ENCODE assay signal across 20 mouse cellular contexts in the genomic region with DNA sequence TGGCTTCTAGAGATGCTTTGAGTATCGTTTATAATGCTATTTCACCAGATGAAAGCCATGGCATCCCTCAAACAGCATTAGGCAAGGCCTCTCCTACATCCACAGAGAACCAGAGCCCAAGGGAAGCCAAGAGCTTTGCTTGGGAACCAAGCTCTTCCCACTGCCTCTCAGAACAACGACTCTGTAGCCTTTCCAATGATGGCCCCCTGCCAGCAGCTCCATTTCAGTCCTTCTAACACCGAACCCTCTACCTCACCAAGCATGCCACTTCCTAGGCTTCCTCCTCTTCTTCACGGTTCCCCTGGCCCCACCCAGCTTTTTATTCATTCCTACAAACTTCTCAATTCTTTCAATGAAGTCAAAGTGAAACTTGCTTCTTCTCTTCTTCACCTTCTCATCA.
DNase-seq lines count a peak whose midpoint lies in the region; ATAC-seq and TF ChIP-seq lines count a peak whose summit lies in the region.
"Had no signal": no experiment of that assay in that cellular context is flagged by ENCODE, and none has a peak within 500 bp of the region (broad histone marks: within the 10 kb centered on the region; RNA-seq: fewer than 3 reads in every experiment).

No protein-coding gene starts in this region.

- no peak overlapping the region for H3K9ac ChIP-seq in forebrain, embryonic 11.5 days (ENCODE audit: low read length)
- H3K9ac ChIP-seq: liver, embryonic 14.5 days; stomach, embryonic 15.5 days had no signal

- H3K4me3 ChIP-seq in left cerebral cortex, adult 2 months, result no peak overlapping the region
- H3K4me3 ChIP-seq in forebrain, embryonic 11.5 days (ENCODE audit: low read depth, low read length), result no peak overlapping the region
- H3K4me3 ChIP-seq: forebrain, embryonic 10.5 days; stomach, embryonic 15.5 days had no signal

- H3K4me1 ChIP-seq in forebrain, embryonic 11.5 days (replicated peaks; ENCODE audit: control insufficient read depth, insufficient read depth, low read length), result no peaks in the 10 kb centered on the region; the same call in 1 of the 2 replicates

- WGBS in forebrain, embryonic 11.5 days, result 77% methylated on average over 4 of the region's 4 CpGs

- H3K27me3 ChIP-seq in forebrain, embryonic 11.5 days (ENCODE audit: control insufficient read depth, insufficient read depth, low read length), result no peaks in the 10 kb centered on the region
- H3K27me3 ChIP-seq: stomach, embryonic 15.5 days had no signal

- peak; percentile 62 to 63 for DNase-seq in cerebellum, postnatal 10 days
- DNase-seq in cerebellum, adult 9-10 months, result no peak
- DNase-seq in gastrocnemius, postnatal 14 days, result peak; percentile 30
- DNase-seq in gastrocnemius, adult 8-10 months (ENCODE audit: low spot score in 2 of 2), result no peak
- DNase-seq in left cerebral cortex, adult 2 months (ENCODE audit: extremely low spot score in 1 of 2, low spot score in 2 of 2), result no peak
- no peak for DNase-seq in left cerebral cortex, postnatal 10 days (ENCODE audit: extremely low spot score in 1 of 2, low spot score in 2 of 2)
- DNase-seq in lung, postnatal 10 days, result peak; percentile 49
- no peak for DNase-seq in forebrain, embryonic 11.5 days (ENCODE audit: low spot score)
- DNase-seq: adrenal gland, postnatal 10 days; layer of hippocampus, adult 9-11 months; retina, postnatal 1 day; thymus, adult 2 months had no signal

- no peak for TF ChIP-seq CTCF in left cerebral cortex, adult 2 months (IDR thresholded peaks at IDR 0.05)

- intact Hi-C loops in gastrocnemius, postnatal 14 days (cut with DNase I; ENCODE audit: low total_unique reads), result no loop called here
- intact Hi-C loops in left cerebral cortex, adult 2 months (cut with DNase I), result no loop called here
- intact Hi-C loops in left cerebral cortex, postnatal 10 days (cut with DNase I), result no loop called here

- H3K27ac ChIP-seq in left cerebral cortex, adult 2 months, result peak overlapping the region; percentile 55; the same call in 1 of the 2 replicates
- H3K27ac ChIP-seq in forebrain, embryonic 11.5 days (ENCODE audit: low read depth, low read length), result no peak overlapping the region
- H3K27ac ChIP-seq: forebrain, embryonic 10.5 days; liver, embryonic 14.5 days; stomach, embryonic 15.5 days had no signal

- ATAC-seq in forebrain, embryonic 11.5 days (replicated peaks; ENCODE audit: low FRiP score), result no peak
- ATAC-seq: activated CD4-positive, CD25-positive, alpha-beta regulatory T cell, adult 4 months; hindbrain, embryonic 16.5 days; intestine, embryonic 16.5 days had no signal

- H3K9me3 ChIP-seq in forebrain, embryonic 11.5 days (ENCODE audit: control insufficient read depth, low read length), result no peaks in the 10 kb centered on the region
- H3K9me3 ChIP-seq: forebrain, embryonic 10.5 days; stomach, embryonic 15.5 days had no signal

- H3K36me3 ChIP-seq in forebrain, embryonic 11.5 days (ENCODE audit: control insufficient read depth, insufficient read depth, low read length), result no peaks in the 10 kb centered on the region
- H3K36me3 ChIP-seq: forebrain, embryonic 10.5 days; G1E; stomach, embryonic 15.5 days had no signal

- H3K4me2 ChIP-seq in forebrain, embryonic 11.5 days (ENCODE audit: low read depth, low read length, severe bottlenecking), result no peak overlapping the region
- H3K4me2 ChIP-seq: midbrain, embryonic 11.5 days; stomach, embryonic 15.5 days had no signal

Comparison
In these comparisons a context has a peak if more than half of its experiments do, and no peak if none do; other contexts are left out.
1. DNase-seq: peak in cerebellum, postnatal 10 days (2 of 2), gastrocnemius, postnatal 14 days (single experiment) and lung, postnatal 10 days (single experiment); none in cerebellum, adult 9-10 months (single experiment), gastrocnemius, adult 8-10 months (0 of 2), left cerebral cortex, adult 2 months (0 of 2), left cerebral cortex, postnatal 10 days (0 of 2) and forebrain, embryonic 11.5 days (single experiment).